9 mouse cellular contexts compared by ENCODE assay signal in the genomic region with DNA sequence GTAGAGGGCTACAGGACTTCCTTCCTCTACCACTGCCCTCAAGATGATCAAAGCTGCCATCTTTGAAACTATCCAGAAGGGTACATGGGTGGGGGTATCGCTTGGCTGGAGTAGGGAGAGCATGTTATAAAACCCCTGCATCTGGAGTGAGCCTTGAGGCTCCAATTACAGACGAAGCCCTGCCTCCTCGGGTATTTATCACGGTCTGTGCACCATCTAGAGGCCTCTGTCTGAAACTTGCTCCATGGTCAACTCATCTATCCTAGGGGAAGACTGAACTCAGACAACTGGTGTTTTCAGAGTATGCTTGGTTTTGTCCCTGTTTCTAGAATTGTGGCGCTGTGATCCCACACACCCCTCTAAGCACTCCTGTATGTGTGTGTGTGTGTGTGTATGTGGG. TPM values are rescaled to one million over a fixed set of nuclear protein-coding genes. Genes with fewer than 3 reads are reported as not detected.
DNase-seq lines count a peak whose midpoint lies in the region; ATAC-seq and TF ChIP-seq lines count a peak whose summit lies in the region.
"Had no signal": no experiment of that assay in that cellular context is flagged by ENCODE, and none has a peak within 500 bp of the region (broad histone marks: within the 10 kb centered on the region; RNA-seq: fewer than 3 reads in every experiment).

No protein-coding gene starts in this region.

- no peaks in the 10 kb centered on the region for H3K9me3 ChIP-seq in heart, postnatal 0 days (replicated peaks; ENCODE audit: control insufficient read depth, low read length)
- H3K9me3 ChIP-seq in neural tube, embryonic 13.5 days: no peaks in the 10 kb centered on the region

- TF ChIP-seq EP300 in heart, postnatal 0 days (IDR thresholded peaks at IDR 0.05; ENCODE audit: low read depth): no peak

- H3K27me3 ChIP-seq in heart, postnatal 0 days (ENCODE audit: control insufficient read depth, insufficient read depth, low read length): no peaks in the 10 kb centered on the region
- no peaks in the 10 kb centered on the region for H3K27me3 ChIP-seq in neural tube, embryonic 13.5 days

- TF ChIP-seq CTCF in heart, postnatal 0 days (IDR thresholded peaks at IDR 0.05; ENCODE audit: low read depth): peak; percentile 74
- TF ChIP-seq CTCF in left cerebral cortex, adult 2 months (IDR thresholded peaks at IDR 0.05): peak; percentile 67

- H3K4me1 ChIP-seq in heart, postnatal 0 days (ENCODE audit: control insufficient read depth, insufficient read depth): 0 out of 2 replicates have a peak, but pooled peaks cover 4% of the 10 kb centered on the region
- H3K4me1 ChIP-seq in neural tube, embryonic 13.5 days (replicated peaks): 0 out of 2 replicates have a peak, but pooled peaks cover 4% of the 10 kb centered on the region

- H3K9ac ChIP-seq in heart, postnatal 0 days (replicated peaks; ENCODE audit: low read depth, low read length): no peak overlapping the region
- H3K9ac ChIP-seq in neural tube, embryonic 13.5 days: no peak overlapping the region

- peak; percentile 68 for DNase-seq in layer of hippocampus, adult 11-12 months (ENCODE audit: low spot score)
- no peak for DNase-seq in layer of hippocampus, adult 9-10 months (ENCODE audit: low spot score)
- peak; percentile 71 for DNase-seq in embryo, embryonic 10.5 days (ENCODE audit: low spot score)
- DNase-seq in heart, postnatal 0 days (ENCODE audit: low spot score): peak; percentile 71
- peak; percentile 22 to 49 for DNase-seq in left cerebral cortex, adult 2 months (ENCODE audit: extremely low spot score in 1 of 2, low spot score in 2 of 2)
- no peak for DNase-seq in natural killer cell, adult 2 months (ENCODE audit: low spot score in 2 of 2)
- DNase-seq in gastrocnemius, postnatal 36 days: no peak

- H3K36me3 ChIP-seq in heart, postnatal 0 days (replicated peaks; ENCODE audit: control insufficient read depth, insufficient read depth, low read length): no peaks in the 10 kb centered on the region
- no peaks in the 10 kb centered on the region for H3K36me3 ChIP-seq in neural tube, embryonic 13.5 days

- H3K4me2 ChIP-seq in heart, postnatal 0 days (ENCODE audit: low read depth, low read length): no peak overlapping the region
- no peak overlapping the region for H3K4me2 ChIP-seq in neural tube, embryonic 13.5 days

- peak; percentile 81 for ATAC-seq in heart, postnatal 0 days (ENCODE audit: insufficient read depth, low read depth)
- peak; percentile 84 for ATAC-seq in neural tube, embryonic 13.5 days (ENCODE audit: low read depth)

- no peak overlapping the region for H3K27ac ChIP-seq in heart, postnatal 0 days (ENCODE audit: low read depth)
- no peak overlapping the region for H3K27ac ChIP-seq in left cerebral cortex, adult 2 months
- no peak overlapping the region for H3K27ac ChIP-seq in neural tube, embryonic 13.5 days (replicated peaks)

- intact Hi-C loops in left cerebral cortex, adult 2 months (cut with DNase I): loop anchor here (5.0 kb wide), 3 partner anchors 262 to 742 kb away; a partner anchor contains a TSS
- intact Hi-C loops in gastrocnemius, postnatal 36 days (cut with DNase I): no loop called here

- H3K4me3 ChIP-seq in heart, postnatal 0 days (ENCODE audit: low read depth, low read length): no peak overlapping the region
- no peak overlapping the region for H3K4me3 ChIP-seq in left cerebral cortex, adult 2 months
- H3K4me3 ChIP-seq in neural tube, embryonic 13.5 days: no peak overlapping the region

- WGBS in heart, postnatal 0 days: 25% methylated on average over 5 of the region's 5 CpGs
- 46% methylated on average over 5 of the region's 5 CpGs for WGBS in neural tube, embryonic 13.5 days

RNA-seq across cellular contexts. Expression of a gene that starts 59.7 kb away (rescaled TPM):
- not detected in 2 replicates for total RNA-seq in heart, postnatal 0 days (2014; rRNA removed; ENCODE audit: low replicate concordance)
- polyA plus RNA-seq in heart, postnatal 0 days (2015; fragmentation: Nextera tagmentation; extraction: Ambion mirVana): 1.2 and 1.9 TPM in 2 replicates
- 1 to 10 TPM; 1.4 to 1.8 TPM for total RNA-seq in left cerebral cortex, adult 2 months (2021)
- polyA plus RNA-seq in neural tube, embryonic 13.5 days (2015; fragmentation: Nextera tagmentation; extraction: Ambion mirVana): 0.77 TPM in 1 of 2 replicates, not detected in the other
- not detected for total RNA-seq in gastrocnemius, postnatal 36 days (2021)
- polyA plus RNA-seq: liver, embryonic 16.5 days had no signal

Comparison
In these comparisons a context has a peak if more than half of its experiments do, and no peak if none do; other contexts are left out.
1. DNase-seq: peak in layer of hippocampus, adult 11-12 months (single experiment), embryo, embryonic 10.5 days (single experiment), heart, postnatal 0 days (single experiment) and left cerebral cortex, adult 2 months (2 of 2); none in layer of hippocampus, adult 9-10 months (single experiment), natural killer cell, adult 2 months (0 of 2) and gastrocnemius, postnatal 36 days (0 of 2).